Mouse (Mus musculus) forebrain, embryonic 12.5 days (tissue): Measurements from ENCODE around the gene Slamf8. TPM values are rescaled to one million over a fixed set of nuclear protein-coding genes. Genes with fewer than 3 reads are reported as not detected.
A peak's percentile ranks its signal among the peaks of the same experiment; 100 is the strongest.

Experiments used
- ATAC-seq: fragments of 200-750 bp; cut with Nextera tagmentation; 2 replicates; pipeline ENCODE4 v1.8.0; 2017; ENCODE audit warnings: moderate TSS enrichment; ENCODE audit not compliant: low FRiP score
- H3K27ac ChIP-seq: fragments of 300-500 bp; sonication (generic); 2 replicates; pipeline ENCODE4 v1.5.1; 2016; ENCODE audit warnings: mild to moderate bottlenecking
- H3K27me3 ChIP-seq: fragments of 300-500 bp; sonication (generic); 2 replicates; pipeline ENCODE4 v1.6.1; 2016; ENCODE audit warnings: mild to moderate bottlenecking
- H3K36me3 ChIP-seq: fragments of 300-500 bp; sonication (generic); replicated peaks from 2 replicates; pipeline ENCODE4 v1.6.1; 2016; ENCODE audit warnings: mild to moderate bottlenecking
- H3K4me1 ChIP-seq: fragments of 300-500 bp; sonication (generic); 2 replicates; pipeline ENCODE4 v1.6.1; 2016
- H3K4me2 ChIP-seq: fragments of 300-500 bp; sonication (generic); 2 replicates; pipeline ENCODE4 v1.6.1; 2016; ENCODE audit warnings: mild to moderate bottlenecking, moderate library complexity
- H3K4me3 ChIP-seq: fragments of 300-500 bp; sonication (generic); replicated peaks from 2 replicates; pipeline ENCODE4 v1.5.1; 2016; ENCODE audit warnings: mild to moderate bottlenecking
- H3K9ac ChIP-seq: fragments of 300-500 bp; sonication (generic); 2 replicates; pipeline ENCODE4 v1.6.1; 2016; ENCODE audit warnings: mild to moderate bottlenecking
- H3K9me3 ChIP-seq: fragments of 300-500 bp; sonication (generic); 2 replicates; pipeline ENCODE4 v1.6.1; 2016
- WGBS: fragments of 180-500 bp; shearing (Covaris S2); methylation state at CpG from one replicate; pipeline ENCODE4 v1.1.7; 2016; 5-methylcytosine and 5-hydroxymethylcytosine counted together
- polyA plus RNA-seq: library from polyadenylated mRNA; unstranded; fragments of >200 nt; fragmentation: Nextera tagmentation; extraction: Ambion mirVana; gene quantifications from 2 replicates; pipeline ENCODE4 v1.2.1, GENCODE M21; 2016

Gene Slamf8
- polyA plus RNA-seq, 1 experiment from 2014 or later, result not detected

DNA sequence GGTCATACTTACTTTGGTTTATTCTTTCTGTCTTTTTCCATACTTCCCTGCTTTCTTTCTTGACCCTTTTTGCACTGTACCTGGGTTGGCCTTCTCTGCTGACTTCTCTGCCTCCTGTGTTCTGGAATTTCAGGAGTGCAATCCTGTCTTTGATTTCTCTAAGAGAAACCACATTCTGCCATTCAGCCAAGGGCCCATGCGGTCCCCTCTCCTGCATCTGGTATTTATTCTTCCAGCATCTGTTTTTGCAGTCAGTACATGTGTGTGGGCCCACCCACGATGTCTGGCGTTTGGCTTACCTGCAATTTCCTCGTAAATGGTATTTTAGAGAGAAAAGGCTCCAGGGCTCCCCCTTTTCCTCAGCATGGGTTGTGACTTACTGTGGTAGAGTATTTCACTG, 27.8 kb upstream of the Slamf8 start:
- WGBS, result 73% methylated on average over 4 of the region's 4 CpGs
- Histone ChIP-seq H3K27ac (no peak overlapping the region), H3K4me1 (peaks cover 14% of the 10 kb centered on the region), H3K9ac (no peak overlapping the region), H3K9me3 (no peaks in the 10 kb centered on the region), H3K36me3 (no peaks in the 10 kb centered on the region), H3K4me2 (no peak overlapping the region), H3K4me3 (no peak overlapping the region), H3K27me3 (no peaks in the 10 kb centered on the region)
- ATAC-seq, result no peak

- Histone ChIP-seq H3K27me3 (no peaks in the 10 kb centered on the region), H3K4me3 (peak overlapping the region; percentile 36), H3K36me3 (no peaks in the 10 kb centered on the region), H3K9ac (no peak overlapping the region), H3K4me1 (peaks cover 14% of the 10 kb centered on the region), H3K9me3 (no peaks in the 10 kb centered on the region), H3K27ac (no peak overlapping the region), H3K4me2 (peak overlapping the region; percentile 69)
- WGBS, result 41% methylated on average over 14 of the region's 14 CpGs
- peak; percentile 48 for ATAC-seq
These were observed 27.2 kb upstream of the Slamf8 start for GRCm38 (mm10) chr1:172617365-172618076.

- peak; percentile 82 for ATAC-seq
- WGBS, result 18% methylated on average over 22 of the region's 22 CpGs
- no peaks in the 10 kb centered on the region for H3K9me3 ChIP-seq
These were observed 26.4 kb upstream of the Slamf8 start for GRCm38 (mm10) chr1:172616537-172617300.

GRCm38 (mm10) chr1:172615412-172615811, 25.0 kb upstream of the Slamf8 start:
- Histone ChIP-seq H3K4me2 (no peak overlapping the region), H3K27me3 (peaks cover 7% of the 10 kb centered on the region; the same call in 1 of the 2 replicates), H3K36me3 (no peaks in the 10 kb centered on the region), H3K9me3 (no peaks in the 10 kb centered on the region), H3K4me1 (peaks cover 14% of the 10 kb centered on the region), H3K4me3 (no peak overlapping the region), H3K9ac (no peak overlapping the region), H3K27ac (no peak overlapping the region)
- WGBS, result 88% methylated on average over 4 of the region's 4 CpGs
- no peak for ATAC-seq

More at GRCm38 (mm10) chr1:172616537-172617300, 26.4 kb upstream of the Slamf8 start:
- Histone ChIP-seq H3K27ac (no peak overlapping the region), H3K4me3 (peak overlapping the region; percentile 36), H3K4me2 (peak overlapping the region; percentile 69), H3K9ac (peak overlapping the region; percentile 47), H3K36me3 (no peaks in the 10 kb centered on the region), H3K4me1 (peaks cover 14% of the 10 kb centered on the region), H3K27me3 (peaks cover under 1% of the 10 kb centered on the region; the same call in 1 of the 2 replicates)

GRCm38 (mm10) chr1:172614654-172615053, 24.3 kb upstream of the Slamf8 start:
- Histone ChIP-seq H3K4me1 (peaks cover 14% of the 10 kb centered on the region), H3K27ac (no peak overlapping the region), H3K36me3 (no peaks in the 10 kb centered on the region), H3K9ac (no peak overlapping the region), H3K27me3 (peaks cover 7% of the 10 kb centered on the region; the same call in 1 of the 2 replicates), H3K9me3 (no peaks in the 10 kb centered on the region), H3K4me3 (no peak overlapping the region), H3K4me2 (no peak overlapping the region)
- no peak for ATAC-seq
- WGBS, result 89% methylated on average over 10 of the region's 10 CpGs

- Histone ChIP-seq H3K4me2 (no peak overlapping the region), H3K4me3 (no peak overlapping the region), H3K27me3 (peaks cover 7% of the 10 kb centered on the region; the same call in 1 of the 2 replicates), H3K9me3 (no peaks in the 10 kb centered on the region), H3K27ac (no peak overlapping the region), H3K4me1 (peaks cover 14% of the 10 kb centered on the region), H3K36me3 (no peaks in the 10 kb centered on the region), H3K9ac (no peak overlapping the region)
- ATAC-seq, result no peak
- WGBS, result 53% methylated on average over 1 of the region's 1 CpGs
These were observed 22.4 kb upstream of the Slamf8 start for GRCm38 (mm10) chr1:172612745-172613144.

- H3K4me2 ChIP-seq, result no peak overlapping the region
- H3K9ac ChIP-seq, result no peak overlapping the region
- H3K27ac ChIP-seq, result no peak overlapping the region
- no peak for ATAC-seq
- peaks cover 7% of the 10 kb centered on the region; the same call in 1 of the 2 replicates for H3K27me3 ChIP-seq
- H3K36me3 ChIP-seq, result no peaks in the 10 kb centered on the region
- 93% methylated on average over 10 of the region's 10 CpGs for WGBS
- no peak overlapping the region for H3K4me3 ChIP-seq
- H3K4me1 ChIP-seq, result no peaks in the 10 kb centered on the region
- no peaks in the 10 kb centered on the region for H3K9me3 ChIP-seq
These were observed 20.9 kb upstream of the Slamf8 start for GRCm38 (mm10) chr1:172611304-172611703.

- Histone ChIP-seq H3K27me3 (no peaks in the 10 kb centered on the region), H3K36me3 (no peaks in the 10 kb centered on the region), H3K4me3 (no peak within 1 kb of the TSS), H3K4me1 (no peaks in the 10 kb centered on the region), H3K9ac (no peak within 1 kb of the TSS), H3K9me3 (no peaks in the 10 kb centered on the region), H3K27ac (no peak within 1 kb of the TSS), H3K4me2 (no peak within 1 kb of the TSS)
- WGBS, result 81% methylated on average over 1 of the region's 1 CpGs
- no peak for ATAC-seq
These were observed 12.0 kb upstream of the Slamf8 start, which contains the start of gene Fcrl6 for GRCm38 (mm10) chr1:172602326-172602725. Gene Fcrl6 (minus strand): TSS chr1:172602551.

DNA sequence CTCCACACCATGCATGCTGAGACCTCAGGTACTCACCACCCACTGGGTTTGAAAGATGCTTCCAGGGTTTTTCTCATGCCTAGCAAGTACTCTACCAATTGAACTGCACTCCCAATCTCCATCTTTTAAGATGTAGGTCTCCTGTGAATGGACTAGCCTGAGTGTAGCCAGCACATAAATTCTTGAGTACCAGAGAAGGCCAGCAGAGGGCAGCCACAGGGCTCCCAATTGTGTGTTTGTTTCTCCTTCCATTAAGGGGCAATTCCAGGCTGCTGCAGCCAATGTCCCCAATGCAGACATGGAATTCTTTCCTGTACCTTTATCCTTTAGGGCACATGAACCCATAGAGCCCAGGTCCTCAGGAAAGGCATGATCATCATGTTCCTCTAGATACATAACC, 4.1 kb upstream of the Slamf8 start:
- no peak overlapping the region for H3K27ac ChIP-seq
- no peak for ATAC-seq
- H3K27me3 ChIP-seq, result peaks cover 22% of the 10 kb centered on the region
- no peak overlapping the region for H3K4me2 ChIP-seq
- H3K9ac ChIP-seq, result no peak overlapping the region
- no peak overlapping the region for H3K4me3 ChIP-seq
- H3K36me3 ChIP-seq, result no peaks in the 10 kb centered on the region
- no peaks in the 10 kb centered on the region for H3K9me3 ChIP-seq
- H3K4me1 ChIP-seq, result no peaks in the 10 kb centered on the region

- no peaks in the 10 kb centered on the region for H3K36me3 ChIP-seq
- peaks cover 22% of the 10 kb centered on the region for H3K27me3 ChIP-seq
- H3K9ac ChIP-seq, result no peak overlapping the region
- ATAC-seq, result no peak
- H3K4me3 ChIP-seq, result no peak overlapping the region
- no peaks in the 10 kb centered on the region for H3K4me1 ChIP-seq
- no peak overlapping the region for H3K27ac ChIP-seq
- 83% methylated on average over 2 of the region's 2 CpGs for WGBS
- H3K4me2 ChIP-seq, result no peak overlapping the region
- no peaks in the 10 kb centered on the region for H3K9me3 ChIP-seq
These were observed 3.6 kb upstream of the Slamf8 start for GRCm38 (mm10) chr1:172593956-172594355.

DNA sequence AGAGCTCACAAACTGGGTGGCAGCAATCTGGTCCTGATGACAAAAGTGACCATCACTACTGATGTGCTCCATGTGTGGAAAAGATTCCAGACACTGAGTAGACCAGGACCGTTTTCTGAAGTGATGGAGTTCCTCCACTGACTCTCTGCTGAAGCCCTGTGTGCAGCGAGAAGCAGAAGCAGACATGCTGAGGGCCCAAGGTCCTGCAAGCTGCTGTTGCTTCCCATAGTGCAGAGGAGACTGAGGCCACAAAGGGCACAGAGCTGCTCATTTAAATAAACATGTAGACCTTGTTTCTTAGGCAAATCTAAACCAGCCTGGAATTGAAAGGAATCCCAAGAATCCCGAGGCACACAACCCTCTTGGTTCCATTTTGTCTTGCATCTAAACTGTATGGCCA, 3.0 kb upstream of the Slamf8 start:
- Histone ChIP-seq H3K27me3 (peaks cover 25% of the 10 kb centered on the region), H3K27ac (no peak overlapping the region), H3K36me3 (no peaks in the 10 kb centered on the region), H3K9ac (no peak overlapping the region), H3K4me1 (no peaks in the 10 kb centered on the region), H3K9me3 (no peaks in the 10 kb centered on the region), H3K4me2 (no peak overlapping the region), H3K4me3 (no peak overlapping the region)
- no peak for ATAC-seq
- whole genome bisulfite sequencing, result 74% methylated on average over 3 of the region's 3 CpGs

DNA sequence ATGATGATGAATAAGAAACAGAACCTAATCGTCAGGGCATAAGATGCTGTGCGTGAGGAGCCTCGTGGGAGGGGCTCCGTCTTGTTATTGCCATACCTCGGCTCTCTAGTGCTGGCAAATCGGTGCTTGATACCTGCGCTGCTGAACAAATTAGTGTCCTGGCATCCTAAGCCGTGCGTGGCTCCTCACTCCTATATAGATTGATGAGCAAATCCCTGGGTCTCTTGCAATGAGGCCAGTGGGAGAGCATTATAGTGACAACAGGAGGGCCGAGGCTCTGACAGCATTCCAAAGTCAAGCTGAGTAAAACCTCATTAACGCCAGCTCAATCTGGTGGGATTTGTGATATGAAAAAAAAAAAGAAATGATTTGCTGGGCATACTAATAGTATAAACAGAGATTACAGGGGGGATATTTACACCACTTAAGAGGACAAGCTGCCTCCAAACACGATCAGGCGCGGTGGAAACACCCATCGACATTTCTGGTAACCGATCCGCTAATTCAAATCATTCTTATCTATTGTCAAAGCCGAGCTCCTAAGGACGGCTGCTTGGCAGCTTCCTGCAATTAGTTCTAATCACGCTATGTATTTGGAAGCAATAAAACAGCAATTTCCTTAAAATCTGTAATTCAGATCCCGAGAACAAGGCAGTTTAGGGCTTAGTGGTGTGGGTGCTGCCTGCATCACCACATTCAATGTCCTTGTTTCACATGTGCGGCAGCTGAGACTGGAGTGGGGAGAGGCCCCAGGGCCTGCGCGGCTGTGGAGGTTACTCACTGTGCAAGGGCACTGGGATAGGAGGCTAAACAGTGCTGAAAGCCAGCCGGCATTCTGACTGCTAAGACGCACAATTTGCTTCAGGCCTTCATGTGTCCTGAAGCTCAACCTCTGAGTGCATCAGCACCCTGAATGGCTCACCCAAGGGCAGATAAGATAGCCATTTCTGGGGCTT, 4.5 kb downstream of the Slamf8 start:
- Histone ChIP-seq H3K27ac (no peak overlapping the region), H3K27me3 (peaks cover 58% of the 10 kb centered on the region), H3K4me1 (peaks cover 16% of the 10 kb centered on the region), H3K36me3 (no peaks in the 10 kb centered on the region), H3K9ac (0 out of 2 replicates have a peak overlapping the region, but pooled peaks have one; percentile 29), H3K4me3 (no peak overlapping the region), H3K9me3 (no peaks in the 10 kb centered on the region), H3K4me2 (peak overlapping the region; percentile 17)
- peak; percentile 80 for ATAC-seq
- WGBS, result 10% methylated on average over 26 of the region's 26 CpGs
